Mouse (Mus musculus) neural tube, embryonic 14.5 days (tissue): Measurements from ENCODE around the gene Rnft2. TPM values are rescaled to one million over a fixed set of nuclear protein-coding genes. Genes with fewer than 3 reads are reported as not detected.

Source experiments
- ATAC-seq: fragments of 200-750 bp; cut with Nextera tagmentation; 2 replicates; pipeline ENCODE4 v1.8.0; 2017; ENCODE audit warnings: low read depth, mild to moderate bottlenecking, moderate TSS enrichment, moderate library complexity
- H3K27ac ChIP-seq: fragments of 300-500 bp; sonication (generic); 2 replicates; pipeline ENCODE4 v1.5.1; 2014; ENCODE audit warnings: low read depth, mild to moderate bottlenecking, control low read depth, low read length, moderate library complexity, mixed read lengths
- H3K27me3 ChIP-seq: fragments of 300-500 bp; sonication (generic); 2 replicates; pipeline ENCODE4 v1.6.1; 2014; ENCODE audit warnings: low read length; ENCODE audit not compliant: control insufficient read depth, insufficient read depth
- H3K36me3 ChIP-seq: fragments of 300-500 bp; sonication (generic); 2 replicates; pipeline ENCODE4 v1.6.1; 2014; ENCODE audit warnings: low read length, mixed read lengths; ENCODE audit not compliant: control insufficient read depth, insufficient read depth
- H3K4me1 ChIP-seq: fragments of 300-500 bp; sonication (generic); 2 replicates; pipeline ENCODE4 v1.6.1; 2014; ENCODE audit warnings: low read length; ENCODE audit not compliant: control insufficient read depth, insufficient read depth
- H3K4me2 ChIP-seq: fragments of 300-500 bp; sonication (generic); 2 replicates; pipeline ENCODE4 v1.6.1; 2014; ENCODE audit warnings: mild to moderate bottlenecking, low read depth, low read length, control low read depth
- H3K4me3 ChIP-seq: fragments of 300-500 bp; sonication (generic); 2 replicates; pipeline ENCODE4 v1.5.1; 2014; ENCODE audit warnings: low read depth, low read length, control low read depth, mixed read lengths
- H3K9ac ChIP-seq: fragments of 300-500 bp; sonication (generic); replicated peaks from 2 replicates; pipeline ENCODE4 v1.6.1; 2014; ENCODE audit warnings: low read depth, mild to moderate bottlenecking, control low read depth, low read length, mixed read lengths
- H3K9me3 ChIP-seq: fragments of 300-500 bp; sonication (generic); 2 replicates; pipeline ENCODE4 v1.6.1; 2016; ENCODE audit warnings: low read length; ENCODE audit not compliant: control insufficient read depth
- WGBS: fragments of 180-500 bp; shearing (Covaris S2); extraction: QIAGEN DNeasy Blood & Tissue Kit; methylation state at CpG from one replicate; pipeline ENCODE4 v1.1.7; 2014; 5-methylcytosine and 5-hydroxymethylcytosine counted together
- polyA plus RNA-seq: library from polyadenylated mRNA; unstranded; fragments of >200 nt; fragmentation: Nextera tagmentation; extraction: Ambion mirVana; gene quantifications from 2 replicates; pipeline ENCODE4 v1.2.1, GENCODE M21; 2014

Rnft2 gene
- polyA plus RNA-seq, 1 experiment from 2014 or later = 20.3 TPM

- ATAC-seq = no peak
Measured at GRCm38 (mm10) chr5:118199670-118200069, 45.2 kb downstream of the Rnft2 start.

GRCm38 (mm10) chr5:118197421-118197820 is 47.5 kb downstream of the Rnft2 start:
- no peak overlapping the region for H3K4me2 ChIP-seq
- no peak overlapping the region for H3K9ac ChIP-seq
- whole genome bisulfite sequencing = 77% methylated on average over 13 of the region's 13 CpGs
- H3K27ac ChIP-seq = no peak overlapping the region
- no peaks in the 10 kb centered on the region for H3K27me3 ChIP-seq
- H3K4me3 ChIP-seq = no peak overlapping the region
- H3K9me3 ChIP-seq = no peaks in the 10 kb centered on the region
- no peak for ATAC-seq
- no peaks in the 10 kb centered on the region for H3K36me3 ChIP-seq
- no peaks in the 10 kb centered on the region for H3K4me1 ChIP-seq

More at GRCm38 (mm10) chr5:118199670-118200069, 45.2 kb downstream of the Rnft2 start:
- H3K4me3 ChIP-seq = no peak overlapping the region
- H3K9ac ChIP-seq = no peak overlapping the region
- WGBS = 55% methylated on average over 5 of the region's 5 CpGs
- no peaks in the 10 kb centered on the region for H3K27me3 ChIP-seq
- no peaks in the 10 kb centered on the region for H3K4me1 ChIP-seq
- no peak overlapping the region for H3K27ac ChIP-seq
- H3K9me3 ChIP-seq = no peaks in the 10 kb centered on the region
- no peak overlapping the region for H3K4me2 ChIP-seq
- no peaks in the 10 kb centered on the region for H3K36me3 ChIP-seq

GRCm38 (mm10) chr5:118192221-118192620 is 52.7 kb downstream of the Rnft2 start:
- Histone ChIP-seq H3K27me3 (no peaks in the 10 kb centered on the region), H3K27ac (no peak overlapping the region), H3K36me3 (no peaks in the 10 kb centered on the region), H3K9ac (no peak overlapping the region), H3K4me2 (no peak overlapping the region), H3K4me3 (no peak overlapping the region), H3K9me3 (no peaks in the 10 kb centered on the region), H3K4me1 (no peaks in the 10 kb centered on the region)
- no peak for ATAC-seq
- WGBS = 16% methylated on average over 18 of the region's 18 CpGs

- Histone ChIP-seq H3K36me3 (no peaks in the 10 kb centered on the region), H3K27me3 (no peaks in the 10 kb centered on the region), H3K9ac (no peak overlapping the region), H3K27ac (no peak overlapping the region), H3K4me3 (no peak overlapping the region), H3K4me1 (no peaks in the 10 kb centered on the region), H3K9me3 (no peaks in the 10 kb centered on the region), H3K4me2 (no peak overlapping the region)
- WGBS = 92% methylated on average over 9 of the region's 9 CpGs
- ATAC-seq = no peak
Measured at GRCm38 (mm10) chr5:118190491-118190890, 54.4 kb downstream of the Rnft2 start.

- no peaks in the 10 kb centered on the region for H3K36me3 ChIP-seq
- H3K9ac ChIP-seq = no peak overlapping the region
- no peaks in the 10 kb centered on the region for H3K9me3 ChIP-seq
- no peak for ATAC-seq
- no peak overlapping the region for H3K4me3 ChIP-seq
- H3K4me1 ChIP-seq = no peaks in the 10 kb centered on the region
- H3K27me3 ChIP-seq = no peaks in the 10 kb centered on the region
- WGBS = 56% methylated on average over 6 of the region's 6 CpGs
- no peak overlapping the region for H3K27ac ChIP-seq
- H3K4me2 ChIP-seq = no peak overlapping the region
Measured at GRCm38 (mm10) chr5:118188356-118188755, 56.6 kb downstream of the Rnft2 start.

- H3K36me3 ChIP-seq = no peaks in the 10 kb centered on the region
- no peak overlapping the region for H3K9ac ChIP-seq
- H3K4me2 ChIP-seq = no peak overlapping the region
- H3K27ac ChIP-seq = no peak overlapping the region
- H3K9me3 ChIP-seq = no peaks in the 10 kb centered on the region
- H3K27me3 ChIP-seq = no peaks in the 10 kb centered on the region
- no peak overlapping the region for H3K4me3 ChIP-seq
- 68% methylated on average over 9 of the region's 9 CpGs for WGBS
- H3K4me1 ChIP-seq = no peaks in the 10 kb centered on the region
- ATAC-seq = no peak
Measured at GRCm38 (mm10) chr5:118186903-118187633, 57.8 kb downstream of the Rnft2 start.

GRCm38 (mm10) chr5:118177640-118178039 is 67.3 kb downstream of the Rnft2 start:
- H3K36me3 ChIP-seq = no peaks in the 10 kb centered on the region
- H3K4me2 ChIP-seq = no peak overlapping the region
- no peak for ATAC-seq
- H3K9ac ChIP-seq = no peak overlapping the region
- no peak overlapping the region for H3K4me3 ChIP-seq
- H3K4me1 ChIP-seq = no peaks in the 10 kb centered on the region
- 75% methylated on average over 7 of the region's 7 CpGs for WGBS
- H3K27ac ChIP-seq = no peak overlapping the region
- peaks cover 8% of the 10 kb centered on the region for H3K27me3 ChIP-seq
- H3K9me3 ChIP-seq = no peaks in the 10 kb centered on the region

- Histone ChIP-seq H3K4me2 (no peak overlapping the region; the same call in 1 of the 2 replicates), H3K27me3 (peaks cover 18% of the 10 kb centered on the region), H3K9me3 (no peaks in the 10 kb centered on the region), H3K9ac (no peak overlapping the region), H3K4me1 (no peaks in the 10 kb centered on the region; the same call in 1 of the 2 replicates), H3K4me3 (no peak overlapping the region), H3K36me3 (no peaks in the 10 kb centered on the region), H3K27ac (no peak overlapping the region)
- 19% methylated on average over 2 of the region's 2 CpGs for WGBS
- ATAC-seq = no peak
Measured at GRCm38 (mm10) chr5:118175137-118175536, 69.8 kb downstream of the Rnft2 start.

- 2% methylated on average over 20 of the region's 22 CpGs for WGBS
- Histone ChIP-seq H3K4me1 (no peaks in the 10 kb centered on the region; the same call in 1 of the 2 replicates), H3K4me2 (peak overlapping the region; percentile 44), H3K36me3 (no peaks in the 10 kb centered on the region), H3K4me3 (peak overlapping the region; percentile 18; the same call in 1 of the 2 replicates), H3K9me3 (no peaks in the 10 kb centered on the region), H3K9ac (0 out of 2 replicates have a peak overlapping the region, but pooled peaks have one; percentile 34), H3K27ac (no peak overlapping the region), H3K27me3 (peaks cover 22% of the 10 kb centered on the region)
- no peak for ATAC-seq
Measured at GRCm38 (mm10) chr5:118174310-118175009, 70.5 kb downstream of the Rnft2 start.
